Mouse (Mus musculus): Measurements from ENCODE around the gene Arhgap22.

Arhgap22 gene

GRCm38 (mm10) chr14:33369375-33369774 is 155.5 kb downstream of the Arhgap22 start:
- DNase-seq (ENCODE audit: low spot score in 2 of 2): no peak

- no peak for DNase-seq (ENCODE audit: low spot score in 2 of 2)
Measured at GRCm38 (mm10) chr14:33370056-33370455, 156.2 kb downstream of the Arhgap22 start.

DNA sequence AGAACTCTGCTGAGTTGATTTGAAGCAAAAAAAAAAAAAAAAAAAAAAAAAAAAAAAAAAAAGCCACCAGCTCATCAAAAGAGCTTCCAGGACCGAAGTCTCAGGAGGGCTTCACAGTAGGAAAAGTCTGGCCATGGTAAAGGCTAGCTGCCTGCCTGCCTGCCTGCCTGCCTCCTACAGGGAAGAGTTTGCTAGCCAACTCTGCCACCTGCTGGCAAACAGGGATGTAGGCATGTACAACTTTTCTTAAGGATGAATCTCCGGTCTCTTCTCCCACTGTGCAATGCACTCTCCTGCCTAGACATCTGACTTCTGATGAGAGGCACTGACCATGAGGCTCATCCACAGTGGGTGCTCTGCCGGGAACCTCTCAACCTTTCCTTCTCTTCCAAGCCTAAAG is 157.4 kb downstream of the Arhgap22 start:
- DNase-seq (ENCODE audit: low spot score in 2 of 2): peak; percentile 46 to 63

DNA sequence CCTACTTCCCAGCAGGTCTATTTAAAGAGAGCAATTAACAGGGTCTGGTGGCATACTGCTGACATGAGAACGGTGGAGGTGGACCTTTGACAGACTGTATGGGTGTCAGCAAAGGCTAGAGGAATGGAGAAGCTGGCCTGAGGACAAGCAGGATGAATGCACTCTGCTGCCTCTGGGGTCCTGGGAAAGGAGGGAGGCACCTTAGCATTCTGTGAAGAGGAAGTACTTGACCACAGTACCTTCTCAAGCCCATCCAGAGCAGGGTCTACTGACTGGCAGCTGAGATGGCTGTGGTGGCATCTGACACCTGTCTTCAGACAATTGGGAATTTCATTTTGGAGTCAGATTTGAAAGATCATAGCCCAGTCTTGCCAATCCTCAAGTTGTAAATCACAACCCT is 159.4 kb downstream of the Arhgap22 start:
- no peak for DNase-seq (ENCODE audit: low spot score in 2 of 2)

DNA sequence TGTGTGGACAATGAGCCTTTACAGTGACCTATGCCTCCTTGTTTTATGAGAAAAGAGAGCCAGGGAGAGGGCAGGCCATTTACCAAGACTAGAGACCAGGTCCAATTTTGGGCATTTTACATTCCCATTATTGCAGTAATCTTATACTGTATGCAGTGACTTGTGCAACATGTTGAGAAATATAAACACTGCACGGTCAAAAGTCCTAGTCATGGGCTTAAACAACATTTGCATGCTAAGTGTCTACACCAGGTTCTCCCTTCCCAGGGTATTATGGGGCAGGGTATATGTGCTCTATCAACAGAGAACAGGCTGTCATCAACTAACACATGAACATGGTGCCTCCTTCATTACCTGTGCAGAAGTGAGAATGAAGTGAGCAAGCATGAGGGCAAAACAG is 160.3 kb downstream of the Arhgap22 start:
- DNase-seq (ENCODE audit: low spot score in 2 of 2): no peak

- DNase-seq (ENCODE audit: low spot score in 2 of 2): no peak
Measured at GRCm38 (mm10) chr14:33377211-33377610, 163.4 kb downstream of the Arhgap22 start.

GRCm38 (mm10) chr14:33378723-33379122 is 164.9 kb downstream of the Arhgap22 start:
- DNase-seq (ENCODE audit: low spot score in 2 of 2): no peak

DNA sequence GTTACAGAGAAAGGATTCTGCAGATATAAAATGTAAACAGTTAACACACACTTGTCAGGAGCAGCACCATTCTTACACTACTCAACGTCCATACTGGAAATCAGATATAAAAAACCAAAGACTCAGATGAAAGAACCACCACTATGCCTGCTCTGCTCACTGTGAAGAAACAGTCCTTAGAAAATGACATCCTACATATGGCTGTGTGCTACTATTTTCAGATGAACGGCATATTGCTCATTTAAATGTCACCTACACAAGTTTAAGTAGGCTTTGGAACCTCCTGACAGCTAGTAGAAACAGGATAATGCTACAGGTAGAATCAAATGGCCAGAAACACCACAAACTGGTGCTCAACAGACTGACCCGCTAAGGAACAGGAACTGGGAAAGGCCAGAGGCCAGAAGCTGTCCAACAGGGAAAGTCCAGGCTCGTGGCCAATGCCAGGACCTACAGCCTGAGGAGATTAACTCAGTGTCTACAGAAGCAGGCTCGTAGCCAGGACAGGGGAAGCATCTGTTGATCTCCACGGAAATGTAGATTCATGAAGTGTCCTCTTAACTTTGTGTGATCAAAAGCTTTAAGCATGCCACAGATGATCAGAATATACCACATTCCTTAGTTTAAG is 167.1 kb downstream of the Arhgap22 start:
- DNase-seq (ENCODE audit: low spot score in 2 of 2): no peak

DNA sequence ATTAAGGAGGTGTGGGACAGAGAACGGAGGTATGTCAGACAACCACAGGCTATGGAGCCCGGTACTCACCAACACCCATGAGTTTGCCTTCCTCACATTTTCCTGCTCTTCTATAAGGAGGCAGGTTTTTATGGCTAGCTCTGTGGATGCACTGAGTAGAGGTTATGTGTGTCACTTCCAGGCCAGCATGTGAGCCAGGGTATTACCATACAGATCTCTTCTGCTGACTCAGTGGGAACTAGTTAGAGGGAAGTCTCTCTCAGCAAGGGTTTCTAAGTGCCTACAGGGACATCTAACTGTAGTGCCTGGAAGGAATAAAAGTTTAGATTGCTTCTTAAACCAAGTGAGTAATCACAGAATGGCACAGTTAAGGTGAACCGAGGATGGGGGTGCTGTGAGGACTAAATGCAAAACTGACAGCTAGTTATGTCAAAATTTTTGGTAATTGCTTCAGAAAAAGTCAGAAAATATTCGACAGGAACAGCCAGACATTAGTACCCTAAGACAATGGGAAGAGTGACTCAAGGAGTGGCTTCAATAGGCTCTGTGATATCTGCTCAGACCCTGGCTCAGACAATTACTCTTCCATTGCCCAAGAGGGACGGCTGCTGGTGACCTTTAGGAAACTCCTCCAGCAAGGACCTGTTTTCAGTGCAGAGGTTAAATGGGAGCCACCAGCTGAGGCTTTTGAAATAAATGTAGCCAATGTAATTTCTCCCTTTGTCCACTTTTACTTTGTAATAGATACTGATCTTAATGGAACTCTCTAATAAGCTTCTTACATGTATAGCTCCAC is 184.4 kb downstream of the Arhgap22 start:
- no peak for DNase-seq (ENCODE audit: low spot score in 2 of 2)

DNA sequence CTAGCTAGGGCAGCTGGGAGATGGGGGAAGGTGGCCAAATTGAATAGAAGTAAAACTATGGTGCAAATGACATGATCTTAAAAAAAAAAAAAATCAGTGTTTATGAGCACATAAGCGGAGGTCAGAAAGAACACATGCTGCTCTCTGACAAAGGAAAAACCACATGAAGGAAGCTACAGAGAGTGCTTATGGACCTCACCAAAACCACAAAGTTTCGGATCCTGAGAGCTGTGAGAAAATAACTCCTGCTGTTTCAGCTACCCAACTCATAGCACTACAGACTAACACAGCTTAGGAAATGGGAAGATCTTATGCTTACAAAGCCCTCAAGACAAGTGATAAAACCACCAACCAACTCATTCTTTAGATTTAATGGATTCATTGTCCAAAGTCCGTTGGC is 186.2 kb downstream of the Arhgap22 start:
- no peak for DNase-seq (ENCODE audit: low spot score in 2 of 2)

- DNase-seq (ENCODE audit: low spot score in 2 of 2): no peak
Measured at GRCm38 (mm10) chr14:33402331-33402730, 188.5 kb downstream of the Arhgap22 start.

GRCm38 (mm10) chr14:33415746-33416145 is 201.9 kb downstream of the Arhgap22 start:
- DNase-seq (ENCODE audit: low spot score in 2 of 2): no peak

DNA sequence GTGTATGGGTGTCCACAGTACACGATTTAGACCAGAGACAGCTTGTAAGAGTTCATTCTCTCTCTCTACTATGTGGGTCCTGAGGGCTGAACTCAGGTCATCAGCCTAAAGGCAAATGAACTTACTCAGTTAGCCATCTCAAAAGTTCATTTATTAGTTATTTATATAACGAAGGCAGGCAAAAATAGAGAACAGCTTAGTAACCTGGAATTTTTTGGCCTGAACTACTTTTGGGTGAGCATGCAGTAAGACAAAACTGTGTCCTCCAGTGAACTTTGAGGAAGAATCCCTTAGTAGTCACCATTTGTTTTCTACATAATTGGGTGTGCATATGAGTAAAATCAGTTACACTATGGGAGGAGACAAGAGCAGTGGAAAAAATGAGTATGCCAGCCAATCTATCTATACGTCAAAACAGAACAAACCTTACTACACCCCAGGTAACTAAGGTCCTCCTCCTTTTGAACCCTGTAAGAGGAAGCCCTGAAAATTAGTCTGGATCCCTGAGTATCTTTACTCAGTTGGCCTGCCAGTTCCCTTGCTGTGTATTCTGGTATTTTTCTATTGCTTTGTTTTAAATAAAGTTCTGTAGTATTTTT is 204.6 kb downstream of the Arhgap22 start:
- DNase-seq (ENCODE audit: low spot score in 2 of 2): no peak

All from urinary bladder, postnatal 36 days (tissue).